Mouse (Mus musculus) 416B (cell line): Measurements from ENCODE around the gene Sema6d.

ENCODE experiments used
- DNase-seq: peaks from one replicate; pipeline ENCODE4 v3.0.0; 2011; ENCODE audit warnings: low read depth

Gene Sema6d

GRCm38 (mm10) chr2:124657358-124657757 is 567.6 kb downstream of the Sema6d start:
- no peak for DNase-seq

DNA sequence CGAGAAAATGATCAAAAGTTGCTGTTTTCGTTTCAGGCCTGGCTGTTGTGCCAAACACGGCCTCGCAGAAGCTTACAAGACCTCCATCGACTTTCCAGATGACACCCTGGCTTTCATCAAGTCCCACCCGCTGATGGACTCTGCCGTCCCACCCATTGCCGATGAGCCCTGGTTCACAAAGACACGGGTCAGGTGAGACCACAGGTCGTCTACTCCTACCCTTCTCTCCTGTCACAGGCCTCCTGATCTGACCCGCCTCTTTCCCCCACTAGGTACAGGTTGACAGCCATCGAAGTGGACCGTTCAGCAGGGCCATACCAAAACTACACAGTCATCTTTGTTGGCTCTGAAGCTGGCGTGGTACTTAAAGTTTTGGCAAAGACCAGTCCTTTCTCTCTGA is 568.6 kb downstream of the Sema6d start:
- DNase-seq, result no peak

- DNase-seq, result no peak
These were observed 569.8 kb downstream of the Sema6d start for GRCm38 (mm10) chr2:124659601-124660000.

DNA sequence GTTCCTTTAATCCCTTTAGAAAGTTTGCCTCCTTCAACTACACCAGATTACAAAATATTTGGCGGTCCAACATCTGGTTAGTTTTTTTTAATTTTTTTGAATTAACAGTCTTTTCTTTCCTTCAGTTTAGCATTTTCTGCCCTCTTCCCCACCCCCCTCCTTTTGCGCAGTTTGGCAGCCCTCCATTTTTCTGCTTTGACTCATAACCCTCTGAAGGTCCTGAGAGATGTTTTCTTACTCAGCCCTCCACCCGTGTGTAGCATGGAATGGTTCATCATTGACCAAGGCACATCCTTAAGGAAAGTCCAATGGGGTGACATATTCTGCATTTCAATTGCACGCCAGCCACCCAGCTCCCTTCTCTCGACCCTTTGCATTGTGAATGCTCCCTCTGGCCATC is 570.9 kb downstream of the Sema6d start:
- DNase-seq, result no peak

- no peak for DNase-seq
These were observed 571.5 kb downstream of the Sema6d start for GRCm38 (mm10) chr2:124661316-124661715.

GRCm38 (mm10) chr2:124662257-124662656 is 572.5 kb downstream of the Sema6d start:
- DNase-seq, result no peak

GRCm38 (mm10) chr2:124664191-124664590 is 574.4 kb downstream of the Sema6d start:
- DNase-seq, result no peak

DNA sequence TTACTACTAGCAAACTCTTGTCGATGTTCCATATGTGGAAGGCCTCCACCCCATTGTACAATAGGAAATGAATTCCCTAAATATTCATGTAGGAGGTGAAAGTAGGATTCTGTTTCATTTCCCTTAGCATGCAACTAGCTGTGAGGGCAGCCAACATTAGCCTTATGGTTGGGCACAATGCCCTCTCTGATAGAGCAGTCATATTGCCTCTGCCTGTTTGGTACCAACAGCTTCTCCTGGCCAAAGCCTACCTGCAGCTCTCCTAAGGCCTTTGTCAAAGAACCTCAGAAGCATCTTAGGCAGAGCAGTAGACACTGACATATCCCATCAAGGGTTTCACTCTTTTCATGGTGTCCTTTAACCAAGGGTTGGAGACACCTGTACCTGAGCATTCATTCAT is 578.7 kb downstream of the Sema6d start:
- DNase-seq, result no peak

DNA sequence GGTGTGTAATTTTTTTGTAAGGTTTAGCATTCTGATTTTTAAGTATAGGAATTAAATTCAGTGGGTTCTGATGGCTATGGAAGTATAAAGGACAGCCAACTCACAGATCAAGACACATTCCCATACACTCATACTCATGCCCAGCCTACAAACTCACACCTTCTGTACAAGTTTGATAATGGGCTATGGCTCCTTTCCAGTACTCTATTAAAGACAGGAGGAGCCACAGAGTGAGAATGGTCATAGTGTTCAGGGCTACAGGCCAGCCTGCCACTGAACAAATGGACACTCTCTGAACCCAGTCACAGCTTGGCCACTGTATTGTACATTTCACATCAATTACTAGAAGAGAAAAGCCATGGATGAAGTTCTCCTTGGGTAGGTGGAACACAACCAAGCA is 583.3 kb downstream of the Sema6d start:
- DNase-seq, result no peak

DNA sequence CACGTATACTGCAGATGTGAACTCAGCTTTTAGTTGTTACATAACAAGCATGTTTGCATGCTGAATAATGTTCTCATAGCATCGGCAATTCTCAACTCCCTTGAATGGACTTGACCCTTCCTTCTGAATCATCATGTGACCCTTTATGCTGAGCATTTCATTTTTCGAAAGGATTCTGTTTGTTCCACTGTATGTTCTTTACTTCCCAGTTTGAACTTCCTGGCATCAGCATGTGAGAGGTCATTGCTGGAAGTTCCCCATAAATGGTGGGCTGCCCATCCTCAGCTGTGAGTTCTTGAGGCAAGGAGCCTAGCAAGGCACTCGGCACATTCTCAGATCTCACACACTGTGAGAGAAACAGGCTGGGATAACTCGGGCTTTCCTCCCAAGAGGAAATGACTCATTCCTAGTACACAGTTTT is 594.7 kb downstream of the Sema6d start:
- no peak for DNase-seq

DNA sequence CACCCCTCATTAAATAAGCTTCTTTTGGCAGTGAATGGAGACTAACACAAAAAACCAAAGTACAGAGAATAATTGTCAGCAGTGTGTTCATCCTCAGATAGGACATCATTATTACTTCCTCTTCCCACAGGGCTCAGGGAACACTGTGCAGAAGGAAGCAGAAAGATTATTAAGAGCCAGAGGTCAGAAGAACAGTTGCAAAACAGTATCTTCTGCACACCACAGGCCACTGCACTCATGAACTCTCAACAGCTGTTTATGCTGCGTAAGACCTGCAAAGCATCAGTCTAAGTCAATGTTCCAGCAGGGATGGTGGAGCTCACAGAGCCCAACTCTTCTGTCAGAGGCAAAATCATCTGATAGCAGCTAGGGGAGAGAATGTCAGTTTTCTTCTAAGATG is 600.6 kb downstream of the Sema6d start:
- DNase-seq, result no peak

GRCm38 (mm10) chr2:124702621-124703020 is 612.9 kb downstream of the Sema6d start:
- no peak for DNase-seq

GRCm38 (mm10) chr2:124704922-124705321 is 615.2 kb downstream of the Sema6d start:
- DNase-seq, result no peak

GRCm38 (mm10) chr2:124705806-124706205 is 616.0 kb downstream of the Sema6d start:
- DNase-seq, result no peak

DNA sequence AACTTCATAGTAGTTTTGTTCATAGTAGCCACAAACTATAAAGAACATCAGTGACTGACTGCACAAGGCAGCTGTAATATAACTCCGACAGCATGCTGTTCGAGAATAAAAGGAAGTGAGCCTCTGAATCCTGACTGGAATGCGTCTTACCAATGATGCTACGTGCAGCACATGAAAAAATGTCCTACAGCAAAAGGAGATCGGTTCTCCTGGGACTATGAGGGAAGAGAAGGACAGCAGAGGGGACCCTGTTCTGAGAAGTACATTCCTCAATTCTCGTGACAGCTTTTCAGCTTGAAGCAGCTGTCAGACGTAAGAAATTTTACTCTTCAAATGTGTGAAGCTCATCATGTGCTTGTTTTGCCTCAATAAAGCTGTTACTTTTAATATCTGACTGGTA is 617.1 kb downstream of the Sema6d start:
- no peak for DNase-seq
